15 mouse cellular contexts compared by ENCODE assay signal in the genomic region with DNA sequence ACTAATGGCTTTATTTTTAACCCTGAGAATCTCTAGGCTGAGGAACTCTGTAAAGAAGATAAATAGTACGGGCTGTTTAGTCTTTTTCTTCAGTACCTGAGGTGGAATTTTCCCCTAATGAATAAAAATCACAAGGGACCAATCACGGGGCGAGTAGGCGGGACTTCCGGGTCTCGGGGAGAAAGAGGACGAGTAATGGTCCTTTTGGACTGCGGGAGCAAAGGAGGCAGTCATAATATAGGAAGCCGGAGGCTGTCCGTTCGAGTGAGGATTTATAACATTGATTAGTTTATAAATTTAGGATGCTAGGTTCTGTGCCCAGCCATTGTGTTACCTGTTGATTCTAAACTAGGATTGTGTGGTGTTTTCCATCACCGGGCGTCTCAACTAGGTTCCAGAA.
A peak's percentile ranks its signal among the peaks of the same experiment; 100 is the strongest.
DNase-seq lines count a peak whose midpoint lies in the region; ATAC-seq and TF ChIP-seq lines count a peak whose summit lies in the region.
"Had no signal": no experiment of that assay in that cellular context is flagged by ENCODE, and none has a peak within 500 bp of the region (broad histone marks: within the 10 kb centered on the region; RNA-seq: fewer than 3 reads in every experiment).

No protein-coding gene starts in this region.

- no peaks in the 10 kb centered on the region for H3K27me3 ChIP-seq in kidney, embryonic 15.5 days
- no peaks in the 10 kb centered on the region for H3K27me3 ChIP-seq in kidney, embryonic 16.5 days (ENCODE audit: insufficient read depth, low read length)
- H3K27me3 ChIP-seq in stomach, embryonic 16.5 days (ENCODE audit: control insufficient read depth, insufficient read depth, low read length), result no peaks in the 10 kb centered on the region
- H3K27me3 ChIP-seq in stomach, postnatal 0 days (ENCODE audit: control insufficient read depth, insufficient read depth, low read length), result no peaks in the 10 kb centered on the region
- no peaks in the 10 kb centered on the region for H3K27me3 ChIP-seq in forebrain, embryonic 15.5 days
- no peaks in the 10 kb centered on the region for H3K27me3 ChIP-seq in neural tube, embryonic 13.5 days
- H3K27me3 ChIP-seq: heart, embryonic 12.5 days; megakaryocyte, embryonic 14.5 days had no signal

- H3K9me3 ChIP-seq in kidney, embryonic 15.5 days (replicated peaks), result no peaks in the 10 kb centered on the region
- no peaks in the 10 kb centered on the region for H3K9me3 ChIP-seq in kidney, embryonic 16.5 days (ENCODE audit: low read length)
- H3K9me3 ChIP-seq in stomach, embryonic 16.5 days (replicated peaks; ENCODE audit: control insufficient read depth, low read length), result no peaks in the 10 kb centered on the region
- no peaks in the 10 kb centered on the region for H3K9me3 ChIP-seq in stomach, postnatal 0 days (ENCODE audit: control insufficient read depth, low read length)
- H3K9me3 ChIP-seq in forebrain, embryonic 15.5 days, result no peaks in the 10 kb centered on the region
- H3K9me3 ChIP-seq in neural tube, embryonic 13.5 days, result no peaks in the 10 kb centered on the region; the same call in 1 of the 2 replicates
- H3K9me3 ChIP-seq: heart, embryonic 12.5 days; megakaryocyte, embryonic 14.5 days had no signal

- peak overlapping the region; percentile 31 for H3K4me2 ChIP-seq in kidney, embryonic 15.5 days
- no peak overlapping the region; the same call in 1 of the 2 replicates for H3K4me2 ChIP-seq in kidney, embryonic 16.5 days (replicated peaks; ENCODE audit: low read depth, low read length)
- peak overlapping the region; percentile 10; the same call in 1 of the 2 replicates for H3K4me2 ChIP-seq in stomach, embryonic 16.5 days (ENCODE audit: low read depth, low read length)
- H3K4me2 ChIP-seq in stomach, postnatal 0 days (replicated peaks; ENCODE audit: low read depth), result no peak overlapping the region
- H3K4me2 ChIP-seq in forebrain, embryonic 15.5 days (replicated peaks), result 0 out of 2 replicates have a peak overlapping the region, but pooled peaks have one; percentile 1
- H3K4me2 ChIP-seq in neural tube, embryonic 13.5 days, result 0 out of 2 replicates have a peak overlapping the region, but pooled peaks have one; percentile 21
- H3K4me2 ChIP-seq: heart, embryonic 12.5 days had no signal

- 64% methylated on average over 13 of the region's 13 CpGs for whole genome bisulfite sequencing in kidney, embryonic 15.5 days
- 62% methylated on average over 13 of the region's 13 CpGs for WGBS in kidney, embryonic 16.5 days
- 63% methylated on average over 13 of the region's 13 CpGs for WGBS in stomach, embryonic 16.5 days
- WGBS in stomach, postnatal 0 days, result 62% methylated on average over 13 of the region's 13 CpGs
- WGBS in forebrain, embryonic 15.5 days, result 69% methylated on average over 13 of the region's 13 CpGs
- WGBS in neural tube, embryonic 13.5 days, result 64% methylated on average over 13 of the region's 13 CpGs

- 0 out of 2 replicates have a peak overlapping the region, but pooled peaks have one; percentile 18 for H3K27ac ChIP-seq in kidney, embryonic 15.5 days
- no peak overlapping the region for H3K27ac ChIP-seq in kidney, embryonic 16.5 days (ENCODE audit: low read length)
- no peak overlapping the region for H3K27ac ChIP-seq in stomach, embryonic 16.5 days (ENCODE audit: low read length)
- H3K27ac ChIP-seq in stomach, postnatal 0 days (replicated peaks), result no peak overlapping the region
- no peak overlapping the region for H3K27ac ChIP-seq in forebrain, embryonic 15.5 days (replicated peaks)
- H3K27ac ChIP-seq in neural tube, embryonic 13.5 days (replicated peaks), result no peak overlapping the region
- H3K27ac ChIP-seq: liver, embryonic 14.5 days had no signal

- no peak for TF ChIP-seq EP300 in stomach, postnatal 0 days (optimal IDR thresholded peaks at IDR 0.05)

- no peak overlapping the region for H3K9ac ChIP-seq in kidney, embryonic 15.5 days
- H3K9ac ChIP-seq in kidney, embryonic 16.5 days (replicated peaks; ENCODE audit: low read length), result no peak overlapping the region
- H3K9ac ChIP-seq in stomach, embryonic 16.5 days (ENCODE audit: low read length), result no peak overlapping the region
- H3K9ac ChIP-seq in stomach, postnatal 0 days (ENCODE audit: low read length), result no peak overlapping the region
- no peak overlapping the region for H3K9ac ChIP-seq in forebrain, embryonic 15.5 days (replicated peaks)
- no peak overlapping the region for H3K9ac ChIP-seq in neural tube, embryonic 13.5 days
- H3K9ac ChIP-seq: heart, embryonic 12.5 days; liver, embryonic 14.5 days had no signal

- no peak for DNase-seq in stomach, postnatal 0 days (ENCODE audit: low spot score)
- no peak for DNase-seq in urinary bladder, postnatal 36 days (ENCODE audit: low spot score in 2 of 2)
- DNase-seq: gastrocnemius, postnatal 36 days; right cerebral cortex, adult 18-20 months; thymus, adult 2 months had no signal

- peaks cover 5% of the 10 kb centered on the region; the same call in 1 of the 2 replicates for H3K36me3 ChIP-seq in kidney, embryonic 15.5 days
- 0 out of 2 replicates have a peak, but pooled peaks cover 4% of the 10 kb centered on the region for H3K36me3 ChIP-seq in kidney, embryonic 16.5 days (ENCODE audit: insufficient read depth, low read length)
- H3K36me3 ChIP-seq in stomach, embryonic 16.5 days (ENCODE audit: control insufficient read depth, insufficient read depth, low read length), result no peaks in the 10 kb centered on the region
- H3K36me3 ChIP-seq in stomach, postnatal 0 days (ENCODE audit: control insufficient read depth, insufficient read depth, low read length), result no peaks in the 10 kb centered on the region
- no peaks in the 10 kb centered on the region for H3K36me3 ChIP-seq in forebrain, embryonic 15.5 days
- H3K36me3 ChIP-seq in neural tube, embryonic 13.5 days, result no peaks in the 10 kb centered on the region

- peaks cover 15% of the 10 kb centered on the region; the same call in 1 of the 2 replicates for H3K4me1 ChIP-seq in kidney, embryonic 15.5 days
- peaks cover 10% of the 10 kb centered on the region; the same call in 1 of the 2 replicates for H3K4me1 ChIP-seq in kidney, embryonic 16.5 days (ENCODE audit: insufficient read depth, low read length)
- peaks cover 7% of the 10 kb centered on the region; the same call in 1 of the 2 replicates for H3K4me1 ChIP-seq in stomach, embryonic 16.5 days (ENCODE audit: control insufficient read depth, insufficient read depth, low read length)
- no peaks in the 10 kb centered on the region for H3K4me1 ChIP-seq in stomach, postnatal 0 days (replicated peaks; ENCODE audit: control insufficient read depth, insufficient read depth)
- no peaks in the 10 kb centered on the region for H3K4me1 ChIP-seq in forebrain, embryonic 15.5 days
- H3K4me1 ChIP-seq in neural tube, embryonic 13.5 days (replicated peaks), result no peaks in the 10 kb centered on the region

- no peak for ATAC-seq in kidney, embryonic 15.5 days (replicated peaks; ENCODE audit: low FRiP score)
- ATAC-seq in kidney, embryonic 16.5 days (ENCODE audit: low FRiP score, low TSS enrichment), result no peak
- no peak for ATAC-seq in stomach, embryonic 16.5 days (ENCODE audit: insufficient read depth, low FRiP score)
- no peak for ATAC-seq in stomach, postnatal 0 days (ENCODE audit: low FRiP score, low TSS enrichment)
- no peak for ATAC-seq in forebrain, embryonic 15.5 days (replicated peaks)
- ATAC-seq in neural tube, embryonic 13.5 days (ENCODE audit: low read depth), result no peak
- no peak for ATAC-seq in megakaryocyte, adult 5-6 weeks (ENCODE audit: poor library complexity, severe bottlenecking)
- ATAC-seq: hindbrain, embryonic 16.5 days had no signal

- TF ChIP-seq CTCF in stomach, postnatal 0 days (IDR thresholded peaks at IDR 0.05; ENCODE audit: low read depth), result no peak

- no peak overlapping the region for H3K4me3 ChIP-seq in kidney, embryonic 15.5 days (replicated peaks)
- no peak overlapping the region for H3K4me3 ChIP-seq in kidney, embryonic 16.5 days (ENCODE audit: low read length)
- H3K4me3 ChIP-seq in stomach, embryonic 16.5 days (replicated peaks; ENCODE audit: low read length), result no peak overlapping the region; the same call in 1 of the 2 replicates
- H3K4me3 ChIP-seq in stomach, postnatal 0 days (ENCODE audit: low read depth, low read length), result no peak overlapping the region
- peak overlapping the region; percentile 11; the same call in 1 of the 2 replicates for H3K4me3 ChIP-seq in forebrain, embryonic 15.5 days
- 0 out of 2 replicates have a peak overlapping the region, but pooled peaks have one; percentile 0 for H3K4me3 ChIP-seq in neural tube, embryonic 13.5 days
- H3K4me3 ChIP-seq: heart, embryonic 12.5 days; megakaryocyte, embryonic 14.5 days had no signal

Comparison
In these comparisons a context has a peak if more than half of its experiments do, and no peak if none do; other contexts are left out.
1. H3K4me2 ChIP-seq: peak in kidney, embryonic 15.5 days (single experiment), stomach, embryonic 16.5 days (single experiment), forebrain, embryonic 15.5 days (single experiment) and neural tube, embryonic 13.5 days (single experiment); none in kidney, embryonic 16.5 days (single experiment) and stomach, postnatal 0 days (single experiment).
2. H3K4me3 ChIP-seq: peak in forebrain, embryonic 15.5 days (single experiment) and neural tube, embryonic 13.5 days (single experiment); none in kidney, embryonic 15.5 days (single experiment), kidney, embryonic 16.5 days (single experiment), stomach, embryonic 16.5 days (single experiment) and stomach, postnatal 0 days (single experiment).